Mouse (Mus musculus) forebrain, embryonic 11.5 days (tissue): Measurements from ENCODE around the gene Fbxl15. TPM values are rescaled to one million over a fixed set of nuclear protein-coding genes. Genes with fewer than 3 reads are reported as not detected.

Experiments
- ATAC-seq: fragments of 200-750 bp; cut with Nextera tagmentation; replicated peaks from 2 replicates; pipeline ENCODE4 v1.8.0; 2017; ENCODE audit warnings: moderate TSS enrichment; ENCODE audit not compliant: low FRiP score
- DNase-seq: peaks from one replicate; pipeline ENCODE4 v3.0.0-alpha.2; 2017; ENCODE audit warnings: low spot score
- H3K27ac ChIP-seq: fragments of 300-500 bp; sonication (generic); 2 replicates; pipeline ENCODE4 v1.5.1; 2014; ENCODE audit warnings: low read depth, low read length
- H3K27me3 ChIP-seq: fragments of 300-500 bp; sonication (generic); 2 replicates; pipeline ENCODE4 v1.6.1; 2014; ENCODE audit warnings: mild to moderate bottlenecking, low read length, mixed read lengths; ENCODE audit not compliant: control insufficient read depth, insufficient read depth
- H3K36me3 ChIP-seq: fragments of 300-500 bp; sonication (generic); 2 replicates; pipeline ENCODE4 v1.6.1; 2014; ENCODE audit warnings: mild to moderate bottlenecking, low read length, moderate library complexity, mixed read lengths; ENCODE audit not compliant: control insufficient read depth, insufficient read depth
- H3K4me1 ChIP-seq: fragments of 300-500 bp; sonication (generic); replicated peaks from 2 replicates; pipeline ENCODE4 v1.6.1; 2014; ENCODE audit warnings: low read length, mixed read lengths; ENCODE audit not compliant: control insufficient read depth, insufficient read depth
- H3K4me2 ChIP-seq: fragments of 300-500 bp; sonication (generic); 2 replicates; pipeline ENCODE4 v1.6.1; 2014; ENCODE audit warnings: low read depth, mild to moderate bottlenecking, low read length, moderate library complexity, mixed read lengths; ENCODE audit not compliant: severe bottlenecking
- H3K4me3 ChIP-seq: fragments of 300-500 bp; sonication (generic); 2 replicates; pipeline ENCODE4 v1.5.1; 2014; ENCODE audit warnings: low read depth, low read length
- H3K9ac ChIP-seq: fragments of 300-500 bp; sonication (generic); 2 replicates; pipeline ENCODE4 v1.6.1; 2014; ENCODE audit warnings: low read length
- H3K9me3 ChIP-seq: fragments of 300-500 bp; sonication (generic); 2 replicates; pipeline ENCODE4 v1.6.1; 2016; ENCODE audit warnings: low read length, mixed read lengths; ENCODE audit not compliant: control insufficient read depth
- WGBS: fragments of 180-500 bp; shearing (Covaris S2); extraction: QIAGEN DNeasy Blood & Tissue Kit; methylation state at CpG from one replicate; pipeline ENCODE4 v1.1.7; 2014; 5-methylcytosine and 5-hydroxymethylcytosine counted together
- polyA plus RNA-seq: library from polyadenylated mRNA; unstranded; fragments of >200 nt; fragmentation: Nextera tagmentation; extraction: Ambion mirVana; gene quantifications from 2 replicates; pipeline ENCODE4 v1.2.1, GENCODE M21; 2014

The Fbxl15 gene
- polyA plus RNA-seq, 1 experiment from 2014 or later: 25.8 TPM

DNA sequence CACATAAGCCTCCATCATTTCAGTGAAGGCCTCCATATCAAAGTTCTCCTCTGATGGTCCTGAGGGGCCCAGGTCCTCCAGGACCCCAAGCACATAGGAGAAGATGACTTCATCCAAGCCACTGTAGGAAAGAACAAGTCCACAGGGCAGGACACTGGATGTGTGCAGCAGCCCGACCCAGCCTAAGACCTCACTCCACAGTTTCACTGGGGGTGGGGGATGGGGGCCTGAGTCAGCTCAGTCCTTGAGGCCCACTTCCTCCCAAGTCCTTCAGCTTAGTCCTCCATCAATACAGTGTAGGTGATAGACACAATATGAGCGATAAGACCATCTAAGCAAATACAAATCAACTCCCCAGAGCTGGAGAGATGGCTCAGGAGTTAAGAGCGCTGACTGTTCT is 4.0 kb downstream of the Fbxl15 start:
- ATAC-seq: no peak
- H3K27ac ChIP-seq: no peak overlapping the region
- H3K4me3 ChIP-seq: no peak overlapping the region
- no peaks in the 10 kb centered on the region for H3K9me3 ChIP-seq
- WGBS: 88% methylated on average over 3 of the region's 3 CpGs
- H3K4me2 ChIP-seq: no peak overlapping the region
- H3K36me3 ChIP-seq: peaks cover 2% of the 10 kb centered on the region; the same call in 1 of the 2 replicates
- no peaks in the 10 kb centered on the region for H3K27me3 ChIP-seq
- no peak overlapping the region for H3K9ac ChIP-seq
- peaks cover 11% of the 10 kb centered on the region for H3K4me1 ChIP-seq
- no peak for DNase-seq

DNA sequence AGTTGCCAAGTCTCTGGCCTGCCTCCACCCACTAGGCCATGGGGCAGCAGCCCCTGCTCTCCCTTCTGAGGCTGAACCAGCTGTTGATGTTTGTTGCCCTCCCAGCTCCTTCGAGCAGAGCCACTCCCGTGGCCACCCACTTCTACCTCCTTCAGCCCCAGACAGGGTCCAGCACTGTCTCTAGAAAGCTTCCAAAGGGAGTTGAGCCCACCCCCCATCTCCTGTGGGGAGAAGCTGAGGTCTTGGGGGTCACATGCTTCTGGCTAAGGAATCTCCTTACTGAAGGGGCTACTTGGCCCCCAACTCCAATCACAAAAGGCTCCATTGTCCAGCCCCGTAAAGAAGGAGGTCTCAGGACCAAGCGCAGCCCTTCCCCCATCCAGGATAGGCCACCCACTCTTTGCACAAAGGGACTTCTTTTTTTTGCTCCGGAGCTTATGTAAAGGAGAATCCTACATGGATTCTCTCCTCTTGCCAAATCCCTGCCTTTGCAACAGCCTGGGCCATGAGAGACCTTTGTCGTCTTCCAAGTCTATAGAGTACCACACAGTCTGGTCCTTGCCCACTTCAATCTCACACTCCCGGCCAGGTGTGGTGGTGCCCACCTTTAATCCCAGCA is 4.8 kb downstream of the Fbxl15 start:
- peaks cover 15% of the 10 kb centered on the region for H3K4me1 ChIP-seq
- no peaks in the 10 kb centered on the region for H3K27me3 ChIP-seq
- WGBS: 38% methylated on average over 7 of the region's 7 CpGs
- no peak overlapping the region for H3K4me3 ChIP-seq
- DNase-seq (no peak), ATAC-seq (no peak)
- peaks cover 2% of the 10 kb centered on the region; the same call in 1 of the 2 replicates for H3K36me3 ChIP-seq
- H3K27ac ChIP-seq: no peak overlapping the region
- H3K9me3 ChIP-seq: no peaks in the 10 kb centered on the region
- no peak overlapping the region for H3K9ac ChIP-seq
- no peak overlapping the region for H3K4me2 ChIP-seq

DNA sequence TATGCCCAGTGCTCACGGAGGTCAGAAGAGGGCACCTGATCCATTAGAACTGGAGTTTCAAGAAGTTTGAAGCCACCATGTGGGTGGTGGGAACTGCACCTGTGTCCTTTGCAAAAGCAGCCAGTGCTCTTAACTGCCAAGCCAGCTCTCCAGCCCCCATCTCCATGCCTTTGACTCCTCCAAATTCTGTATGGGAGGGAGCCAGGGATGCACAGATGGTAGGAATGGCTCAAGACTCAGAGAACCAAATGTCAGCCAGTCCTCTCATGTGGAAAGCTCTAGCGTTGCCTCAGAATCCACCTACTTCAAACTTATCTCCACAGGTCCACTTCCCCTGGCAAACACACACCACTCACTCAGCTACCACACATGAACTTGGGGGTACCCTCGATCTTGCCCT is 5.9 kb downstream of the Fbxl15 start:
- H3K4me1 ChIP-seq: peaks cover 16% of the 10 kb centered on the region
- peaks cover 2% of the 10 kb centered on the region; the same call in 1 of the 2 replicates for H3K36me3 ChIP-seq
- DNase-seq (no peak), ATAC-seq (no peak)
- no peaks in the 10 kb centered on the region for H3K9me3 ChIP-seq
- no peak overlapping the region for H3K4me3 ChIP-seq
- no peak overlapping the region for H3K9ac ChIP-seq
- WGBS: 90% methylated on average over 3 of the region's 3 CpGs
- no peaks in the 10 kb centered on the region for H3K27me3 ChIP-seq
- H3K4me2 ChIP-seq: no peak overlapping the region
- H3K27ac ChIP-seq: no peak overlapping the region

DNA sequence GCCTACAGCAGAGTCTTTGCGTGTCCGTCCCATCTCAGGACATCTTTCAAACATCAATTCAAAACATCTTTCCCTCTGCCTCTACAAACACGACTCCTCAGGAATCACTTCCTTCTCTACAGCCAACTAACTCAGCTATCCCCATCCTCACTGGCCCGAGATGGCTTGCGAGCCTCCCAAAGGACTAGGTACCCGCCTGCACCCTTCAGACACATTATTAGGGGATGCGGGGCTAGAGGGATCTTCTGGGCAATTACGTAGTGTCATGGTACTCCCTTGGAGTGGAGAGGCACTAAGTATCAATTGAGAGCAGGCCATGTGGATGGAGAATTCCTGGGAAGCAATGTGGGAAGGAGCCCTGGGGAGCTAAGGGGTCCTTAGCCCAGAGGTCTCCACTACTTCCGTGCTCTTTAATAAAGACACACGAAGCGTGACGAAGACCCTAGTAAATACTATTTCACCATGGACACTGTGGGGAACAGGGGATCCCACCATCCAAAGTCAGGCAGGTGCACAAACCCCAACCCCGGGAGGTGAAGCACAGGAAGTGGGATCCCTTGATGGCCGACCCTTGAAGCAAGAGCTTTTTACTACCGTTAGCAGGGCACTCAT is 9.8 kb downstream of the Fbxl15 start:
- WGBS: 33% methylated on average over 15 of the region's 15 CpGs
- ATAC-seq: peak; percentile 16

DNA sequence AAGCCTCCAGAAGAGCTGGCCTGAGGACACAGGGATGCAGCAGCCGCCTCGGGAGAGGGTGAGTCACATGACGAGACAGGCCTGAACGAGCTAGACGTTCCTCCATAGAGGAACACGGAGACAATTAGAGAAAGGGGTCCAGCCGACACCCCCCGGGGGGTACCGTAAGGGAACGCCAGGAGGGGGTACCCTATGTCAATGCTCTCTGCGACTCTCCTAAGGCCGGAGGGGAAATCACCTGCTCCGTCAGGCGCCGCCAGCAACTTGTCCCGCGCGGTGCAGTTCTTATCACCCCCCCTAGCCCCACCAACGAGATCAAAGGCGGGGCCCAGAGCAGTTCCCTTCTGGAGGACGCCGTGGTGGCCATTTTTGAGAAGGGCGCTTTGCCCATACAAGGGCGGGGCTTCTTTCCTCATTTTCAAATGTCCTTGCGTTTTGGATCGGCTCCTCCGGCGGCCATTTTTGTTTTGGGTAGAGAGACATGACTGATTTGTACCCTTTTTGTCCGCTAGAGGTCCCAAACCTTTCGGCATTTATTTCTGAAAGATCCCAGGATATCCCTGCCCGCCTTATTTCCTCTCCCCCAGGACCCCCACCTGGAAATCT is 10.4 kb downstream of the Fbxl15 start, which contains the start of gene Cuedc2:
Gene Cuedc2, minus strand, starts transcription at position 372 of the 606 bp plus-strand sequence.
- no peak within 1 kb of the TSS for H3K27ac ChIP-seq
- H3K4me3 ChIP-seq: peak within 1 kb of the TSS; percentile 54
- WGBS: under 1% methylated on average over 31 of the region's 31 CpGs
- peak within 1 kb of the TSS; percentile 64 for H3K4me2 ChIP-seq
- peak within 1 kb of the TSS; percentile 69 for H3K9ac ChIP-seq
- peaks cover 6% of the 10 kb centered on the region; the same call in 1 of the 2 replicates for H3K4me1 ChIP-seq
- H3K36me3 ChIP-seq: no peaks in the 10 kb centered on the region
- peak; percentile 97 for DNase-seq
- no peaks in the 10 kb centered on the region for H3K27me3 ChIP-seq
- ATAC-seq: peak; percentile 90
- H3K9me3 ChIP-seq: no peaks in the 10 kb centered on the region

More for the DNA sequence above, 9.8 kb downstream of the Fbxl15 start:
- Histone ChIP-seq H3K4me2 (peak overlapping the region; percentile 64), H3K27ac (no peak overlapping the region), H3K9ac (peak overlapping the region; percentile 69), H3K27me3 (no peaks in the 10 kb centered on the region), H3K9me3 (no peaks in the 10 kb centered on the region), H3K36me3 (no peaks in the 10 kb centered on the region), H3K4me1 (peaks cover 7% of the 10 kb centered on the region), H3K4me3 (peak overlapping the region; percentile 54)
- no peak for DNase-seq

DNA sequence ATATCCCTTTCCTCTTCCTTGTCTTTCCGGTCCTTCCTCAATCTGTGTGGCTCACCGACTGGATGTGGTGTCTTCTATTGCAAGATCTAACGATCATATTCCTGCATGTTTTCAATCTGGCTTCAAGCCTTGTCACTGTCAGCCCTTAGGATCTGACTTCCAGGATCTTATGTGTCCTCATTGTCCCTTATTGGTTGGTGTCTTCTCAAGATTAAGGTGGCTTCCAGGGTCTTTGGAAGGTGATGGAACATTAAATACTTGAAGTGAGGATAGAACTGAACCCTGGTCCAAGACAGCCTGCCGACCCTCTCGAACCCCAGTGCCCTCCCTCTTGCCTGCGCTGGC is 10.9 kb downstream of the Fbxl15 start:
- Histone ChIP-seq H3K27me3 (no peaks in the 10 kb centered on the region), H3K4me1 (peaks cover 6% of the 10 kb centered on the region; the same call in 1 of the 2 replicates), H3K4me2 (peak overlapping the region; percentile 19; the same call in 1 of the 2 replicates), H3K9me3 (no peaks in the 10 kb centered on the region), H3K36me3 (no peaks in the 10 kb centered on the region), H3K9ac (0 out of 2 replicates have a peak overlapping the region, but pooled peaks have one; percentile 2), H3K27ac (no peak overlapping the region), H3K4me3 (peak overlapping the region; percentile 54; the same call in 1 of the 2 replicates)
- no peak for DNase-seq
- ATAC-seq: 0 out of 2 replicates have a peak, but pooled peaks have one; percentile 17
- 52% methylated on average over 6 of the region's 6 CpGs for WGBS

DNA sequence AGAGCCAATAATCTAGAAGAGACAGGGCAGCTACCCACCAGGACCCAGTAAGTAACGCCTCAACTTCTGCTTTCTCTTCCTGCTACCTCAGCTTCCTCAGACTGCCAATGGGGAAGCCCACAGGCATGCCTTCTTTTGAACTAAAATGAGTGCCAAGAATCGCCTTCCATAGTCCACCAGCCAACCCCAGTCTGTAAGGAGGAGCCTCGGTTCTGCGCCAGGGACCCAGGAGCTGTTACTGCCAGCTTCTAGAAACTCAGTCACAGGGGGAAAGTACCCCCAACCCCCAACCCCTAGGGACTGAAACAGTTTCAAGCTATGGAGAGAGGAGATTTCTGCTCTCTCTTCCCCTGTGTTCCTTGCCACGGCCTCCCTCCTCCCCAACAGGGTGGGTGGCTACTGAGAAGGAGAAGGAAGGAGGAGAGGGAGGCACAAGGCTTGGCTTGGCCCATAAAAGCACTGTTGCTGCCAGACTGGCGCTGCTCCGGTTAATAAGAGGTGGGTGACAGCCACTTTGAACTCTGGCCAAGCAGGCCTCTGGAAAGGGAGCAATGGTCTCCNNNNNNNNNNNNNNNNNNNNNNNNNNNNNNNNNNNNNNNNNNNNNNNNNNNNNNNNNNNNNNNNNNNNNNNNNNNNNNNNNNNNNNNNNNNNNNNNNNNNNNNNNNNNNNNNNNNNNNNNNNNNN is 11.4 kb downstream of the Fbxl15 start:
- Histone ChIP-seq H3K27me3 (no peaks in the 10 kb centered on the region), H3K36me3 (no peaks in the 10 kb centered on the region), H3K27ac (no peak overlapping the region), H3K9me3 (no peaks in the 10 kb centered on the region), H3K9ac (no peak overlapping the region), H3K4me1 (peaks cover 6% of the 10 kb centered on the region; the same call in 1 of the 2 replicates), H3K4me3 (no peak overlapping the region), H3K4me2 (no peak overlapping the region)
- DNase-seq (no peak), ATAC-seq (no peak)
- WGBS: 76% methylated on average over 7 of the region's 7 CpGs

DNA sequence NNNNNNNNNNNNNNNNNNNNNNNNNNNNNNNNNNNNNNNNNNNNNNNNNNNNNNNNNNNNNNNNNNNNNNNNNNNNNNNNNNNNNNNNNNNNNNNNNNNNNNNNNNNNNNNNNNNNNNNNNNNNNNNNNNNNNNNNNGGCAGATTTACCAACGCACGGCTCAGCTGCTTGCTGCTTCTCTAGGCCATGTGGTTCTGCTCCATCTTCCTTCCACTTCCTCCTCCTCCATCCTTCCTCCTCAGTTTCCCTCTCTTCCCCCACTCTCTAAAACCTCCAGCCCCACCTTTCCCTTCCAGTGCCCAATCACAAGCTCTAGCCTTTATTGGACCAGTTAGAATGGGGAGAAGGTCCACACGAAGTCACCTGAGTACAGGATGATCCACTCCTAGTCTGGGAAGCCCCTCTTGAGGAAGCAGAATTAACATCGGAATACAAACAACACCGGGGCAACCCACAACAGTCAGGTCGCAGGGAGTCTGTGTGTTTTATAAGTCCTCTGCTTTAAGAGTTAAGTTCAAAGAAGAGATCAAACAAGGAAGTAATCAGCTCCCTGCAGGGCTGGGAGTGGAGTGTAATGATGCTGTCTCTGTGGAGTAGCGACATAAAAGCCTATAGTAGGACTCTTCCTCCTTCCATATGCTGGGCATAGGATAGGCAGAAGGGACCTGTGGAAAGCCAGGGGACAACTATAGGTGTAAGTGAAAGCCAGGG is 16.9 kb downstream of the Fbxl15 start:
- Histone ChIP-seq H3K27me3 (peaks cover 9% of the 10 kb centered on the region), H3K4me3 (no peak overlapping the region), H3K36me3 (no peaks in the 10 kb centered on the region), H3K4me2 (no peak overlapping the region), H3K4me1 (peaks cover 4% of the 10 kb centered on the region; the same call in 1 of the 2 replicates), H3K9me3 (no peaks in the 10 kb centered on the region), H3K9ac (no peak overlapping the region), H3K27ac (no peak overlapping the region)
- 30% methylated on average over 7 of the region's 7 CpGs for WGBS
- no peak for ATAC-seq
- DNase-seq: no peak
